Mouse (Mus musculus) kidney, embryonic 14.5 days (tissue): ENCODE results near the gene Olig2. TPM values are rescaled to one million over a fixed set of nuclear protein-coding genes. Genes with fewer than 3 reads are reported as not detected.

Experiments
- ATAC-seq: fragments of 200-750 bp; cut with Nextera tagmentation; 2 replicates; pipeline ENCODE4 v1.8.0; 2017; ENCODE audit warnings: moderate number of reproducible peaks, mild to moderate bottlenecking, moderate TSS enrichment, moderate library complexity; ENCODE audit not compliant: low FRiP score, low TSS enrichment
- H3K27ac ChIP-seq: fragments of 300-500 bp; sonication (generic); 2 replicates; pipeline ENCODE4 v1.5.1; 2014; ENCODE audit warnings: low read depth, mild to moderate bottlenecking, low read length, moderate library complexity, mixed read lengths
- H3K27me3 ChIP-seq: fragments of 300-500 bp; sonication (generic); 2 replicates; pipeline ENCODE4 v1.6.1; 2014; ENCODE audit warnings: mild to moderate bottlenecking, low read length; ENCODE audit not compliant: control insufficient read depth, insufficient read depth
- H3K36me3 ChIP-seq: fragments of 300-500 bp; sonication (generic); 2 replicates; pipeline ENCODE4 v1.6.1; 2014; ENCODE audit warnings: low read length, mixed read lengths; ENCODE audit not compliant: control insufficient read depth, insufficient read depth
- H3K4me1 ChIP-seq: fragments of 300-500 bp; sonication (generic); 2 replicates; pipeline ENCODE4 v1.6.1; 2014; ENCODE audit warnings: low read length, mixed read lengths; ENCODE audit not compliant: control insufficient read depth, insufficient read depth
- H3K4me2 ChIP-seq: fragments of 300-500 bp; sonication (generic); replicated peaks from 2 replicates; pipeline ENCODE4 v1.6.1; 2014; ENCODE audit warnings: low read depth, mild to moderate bottlenecking, low read length
- H3K4me3 ChIP-seq: fragments of 300-500 bp; sonication (generic); 2 replicates; pipeline ENCODE4 v1.5.1; 2014; ENCODE audit warnings: mild to moderate bottlenecking, low read length
- H3K9ac ChIP-seq: fragments of 300-500 bp; sonication (generic); 2 replicates; pipeline ENCODE4 v1.6.1; 2014; ENCODE audit warnings: low read depth, mild to moderate bottlenecking, low read length, moderate library complexity
- H3K9me3 ChIP-seq: fragments of 300-500 bp; sonication (generic); 2 replicates; pipeline ENCODE4 v1.6.1; 2016; ENCODE audit warnings: low read length; ENCODE audit not compliant: control insufficient read depth
- WGBS: fragments of 180-500 bp; shearing (Covaris S2); extraction: QIAGEN DNeasy Blood & Tissue Kit; methylation state at CpG from one replicate; pipeline ENCODE4 v1.1.7; 2014; 5-methylcytosine and 5-hydroxymethylcytosine counted together
- polyA plus RNA-seq: library from polyadenylated mRNA; unstranded; fragments of >200 nt; fragmentation: Nextera tagmentation; extraction: Ambion mirVana; gene quantifications from 2 replicates; pipeline ENCODE4 v1.2.1, GENCODE M21; 2014

The Olig2 gene
- polyA plus RNA-seq, 1 experiment from 2014 or later = not detected

- Histone ChIP-seq H3K27ac (no peak overlapping the region), H3K4me1 (no peaks in the 10 kb centered on the region), H3K4me2 (no peak overlapping the region), H3K4me3 (no peak overlapping the region), H3K27me3 (peaks cover 2% of the 10 kb centered on the region; the same call in 1 of the 2 replicates), H3K9me3 (0 out of 2 replicates have a peak, but pooled peaks cover 2% of the 10 kb centered on the region), H3K9ac (no peak overlapping the region), H3K36me3 (no peaks in the 10 kb centered on the region)
- WGBS = 89% methylated on average over 7 of the region's 7 CpGs
- ATAC-seq = no peak
These were observed 25.4 kb upstream of the Olig2 start for GRCm38 (mm10) chr16:91199815-91200214.

DNA sequence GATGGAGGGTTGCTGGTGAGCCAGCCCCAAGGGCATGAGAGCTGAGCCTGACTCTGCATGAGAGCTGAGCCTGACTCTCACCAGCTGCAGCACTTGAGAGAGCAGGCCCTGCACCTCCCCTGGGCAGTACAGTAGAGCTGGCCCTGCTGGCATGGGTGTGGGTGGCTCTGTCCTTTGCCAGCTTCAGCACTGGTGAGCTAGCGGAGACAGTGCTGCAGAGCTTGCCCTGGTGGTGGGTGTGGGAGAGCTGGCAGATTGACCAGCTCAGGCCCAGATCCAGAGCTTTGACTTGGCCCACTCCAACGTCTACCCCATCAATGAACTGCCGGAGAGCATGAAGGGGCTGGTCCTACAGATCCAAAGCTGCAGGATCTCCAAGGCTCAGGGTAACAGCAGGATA, 22.3 kb upstream of the Olig2 start:
- H3K27ac ChIP-seq = no peak overlapping the region
- ATAC-seq = no peak

DNA sequence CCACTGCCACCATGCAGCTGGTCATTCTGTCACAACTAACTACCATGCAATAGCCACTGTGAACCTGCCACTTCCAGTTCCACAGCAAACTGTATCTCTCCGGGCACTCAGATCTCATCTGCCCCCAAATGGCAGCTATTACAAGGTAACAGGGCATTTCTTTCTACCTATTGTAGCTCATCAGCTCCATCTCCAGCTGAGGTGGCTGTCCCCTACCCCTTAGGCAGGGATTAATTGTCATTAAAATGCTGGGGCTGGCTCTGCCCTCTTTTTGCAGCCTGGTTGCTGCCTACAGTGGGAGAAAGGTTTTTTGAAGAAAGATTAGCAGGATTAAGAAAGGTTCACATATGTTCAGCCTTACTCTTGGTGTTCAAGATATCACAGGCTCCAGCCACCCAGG, 18.9 kb upstream of the Olig2 start:
- ATAC-seq = no peak
- 79% methylated on average over 1 of the region's 1 CpGs for whole genome bisulfite sequencing
- H3K4me3 ChIP-seq = no peak overlapping the region
- no peak overlapping the region for H3K9ac ChIP-seq
- no peaks in the 10 kb centered on the region for H3K36me3 ChIP-seq
- H3K9me3 ChIP-seq = no peaks in the 10 kb centered on the region
- H3K4me1 ChIP-seq = no peaks in the 10 kb centered on the region
- H3K27me3 ChIP-seq = peaks cover 23% of the 10 kb centered on the region
- no peak overlapping the region for H3K27ac ChIP-seq
- H3K4me2 ChIP-seq = no peak overlapping the region

More for the DNA sequence above, 22.3 kb upstream of the Olig2 start:
- no peak overlapping the region for H3K4me3 ChIP-seq
- peaks cover 5% of the 10 kb centered on the region; the same call in 1 of the 2 replicates for H3K27me3 ChIP-seq
- no peak overlapping the region for H3K4me2 ChIP-seq
- no peaks in the 10 kb centered on the region for H3K9me3 ChIP-seq
- H3K4me1 ChIP-seq = no peaks in the 10 kb centered on the region
- 87% methylated on average over 3 of the region's 3 CpGs for WGBS
- no peaks in the 10 kb centered on the region for H3K36me3 ChIP-seq
- H3K9ac ChIP-seq = no peak overlapping the region

- WGBS = 34% methylated on average over 6 of the region's 6 CpGs
- H3K27ac ChIP-seq = no peak overlapping the region
- H3K4me1 ChIP-seq = no peaks in the 10 kb centered on the region
- peaks cover 92% of the 10 kb centered on the region for H3K27me3 ChIP-seq
- no peak for ATAC-seq
- no peaks in the 10 kb centered on the region for H3K36me3 ChIP-seq
- no peak overlapping the region for H3K9ac ChIP-seq
- peaks cover 7% of the 10 kb centered on the region for H3K9me3 ChIP-seq
- no peak overlapping the region for H3K4me2 ChIP-seq
- H3K4me3 ChIP-seq = no peak overlapping the region
These were observed 8.2 kb upstream of the Olig2 start for GRCm38 (mm10) chr16:91217077-91217476.

DNA sequence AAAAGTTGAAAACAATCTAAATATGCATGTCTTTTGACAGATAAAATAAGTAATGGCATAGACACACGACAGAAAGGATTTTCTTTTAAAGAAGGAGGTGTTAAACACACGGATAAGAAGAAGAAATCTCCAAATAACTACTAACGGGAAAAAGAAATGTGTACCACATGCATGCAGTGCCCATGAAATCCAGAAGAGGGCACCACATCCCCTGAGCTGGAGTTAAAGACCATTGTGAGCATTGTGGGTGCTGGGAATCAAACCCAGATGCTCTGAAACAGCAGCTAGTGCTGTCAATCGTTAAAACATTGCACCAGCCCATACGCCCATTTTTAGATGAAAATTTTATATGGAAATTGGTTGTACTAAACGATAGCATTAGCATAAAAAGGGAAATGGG, 7.3 kb upstream of the Olig2 start:
- H3K9ac ChIP-seq = no peak overlapping the region
- no peak for ATAC-seq
- no peaks in the 10 kb centered on the region for H3K36me3 ChIP-seq
- peaks cover 7% of the 10 kb centered on the region for H3K9me3 ChIP-seq
- H3K27me3 ChIP-seq = peaks cover 96% of the 10 kb centered on the region
- 76% methylated on average over 6 of the region's 6 CpGs for WGBS
- H3K4me1 ChIP-seq = no peaks in the 10 kb centered on the region
- H3K4me2 ChIP-seq = no peak overlapping the region
- H3K27ac ChIP-seq = no peak overlapping the region
- H3K4me3 ChIP-seq = no peak overlapping the region

GRCm38 (mm10) chr16:91219246-91219645, 6.0 kb upstream of the Olig2 start:
- Histone ChIP-seq H3K9ac (no peak overlapping the region), H3K9me3 (peaks cover 7% of the 10 kb centered on the region), H3K27me3 (peaks cover 96% of the 10 kb centered on the region), H3K36me3 (no peaks in the 10 kb centered on the region), H3K4me1 (no peaks in the 10 kb centered on the region), H3K4me3 (no peak overlapping the region), H3K4me2 (no peak overlapping the region), H3K27ac (no peak overlapping the region)
- WGBS = 9% methylated on average over 14 of the region's 14 CpGs
- no peak for ATAC-seq

GRCm38 (mm10) chr16:91222171-91222642, 3.0 kb upstream of the Olig2 start:
- H3K36me3 ChIP-seq = no peaks in the 10 kb centered on the region
- 0 out of 2 replicates have a peak, but pooled peaks cover 2% of the 10 kb centered on the region for H3K4me1 ChIP-seq
- H3K4me3 ChIP-seq = no peak overlapping the region
- H3K27me3 ChIP-seq = peaks cover 100% of the 10 kb centered on the region
- peaks cover 7% of the 10 kb centered on the region for H3K9me3 ChIP-seq
- H3K9ac ChIP-seq = no peak overlapping the region
- H3K27ac ChIP-seq = no peak overlapping the region
- WGBS = under 1% methylated on average over 25 of the region's 25 CpGs
- H3K4me2 ChIP-seq = no peak overlapping the region
- no peak for ATAC-seq

DNA sequence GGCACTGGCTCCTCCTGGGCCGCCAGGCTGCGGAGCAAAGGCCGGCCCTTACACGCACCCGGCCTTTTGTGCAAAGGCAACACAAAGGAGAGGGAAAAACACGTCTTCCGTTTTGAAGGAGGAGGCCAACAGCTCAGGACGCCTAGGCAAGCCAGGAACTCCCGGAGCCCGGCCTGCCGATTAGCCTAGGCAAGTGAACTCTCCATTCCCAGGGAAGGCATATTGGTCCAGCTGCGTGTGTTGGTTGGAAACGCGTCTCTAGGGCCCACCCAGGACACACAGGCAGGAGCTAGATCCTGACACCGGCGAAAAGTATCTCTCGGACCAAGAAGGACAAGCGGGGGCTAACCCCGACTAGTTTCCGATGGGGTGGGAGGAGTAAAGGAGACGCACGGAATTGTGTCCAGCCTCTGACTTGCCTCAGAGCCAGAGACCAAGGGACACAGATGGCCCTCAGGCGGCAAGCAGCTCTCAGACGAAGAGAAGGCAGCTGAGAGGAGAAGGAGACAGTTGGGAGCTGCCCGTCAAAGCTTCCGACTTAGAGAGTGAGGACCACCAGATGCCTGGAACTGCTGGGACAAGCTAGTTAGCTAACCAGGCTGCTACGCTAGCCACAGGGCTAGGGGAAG, 2.5 kb upstream of the Olig2 start:
- Histone ChIP-seq H3K9me3 (peaks cover 7% of the 10 kb centered on the region), H3K36me3 (no peaks in the 10 kb centered on the region), H3K9ac (no peak overlapping the region), H3K27me3 (peaks cover 99% of the 10 kb centered on the region), H3K4me1 (0 out of 2 replicates have a peak, but pooled peaks cover 2% of the 10 kb centered on the region), H3K27ac (no peak overlapping the region), H3K4me2 (no peak overlapping the region), H3K4me3 (no peak overlapping the region)
- WGBS = under 1% methylated on average over 27 of the region's 27 CpGs
- ATAC-seq = no peak

GRCm38 (mm10) chr16:91223327-91224067, 1.8 kb upstream of the Olig2 start:
- Histone ChIP-seq H3K4me1 (0 out of 2 replicates have a peak, but pooled peaks cover 2% of the 10 kb centered on the region), H3K27ac (no peak overlapping the region), H3K9ac (no peak overlapping the region), H3K36me3 (no peaks in the 10 kb centered on the region), H3K4me2 (no peak overlapping the region), H3K4me3 (no peak overlapping the region), H3K27me3 (peaks cover 99% of the 10 kb centered on the region), H3K9me3 (peaks cover under 1% of the 10 kb centered on the region; the same call in 1 of the 2 replicates)
- WGBS = 3% methylated on average over 35 of the region's 35 CpGs
- ATAC-seq = no peak
